Mouse (Mus musculus) monocyte, adult 5-6 weeks (primary cell): Measurements from ENCODE around the gene Ifitm3. TPM values are rescaled to one million over a fixed set of nuclear protein-coding genes. Genes with fewer than 3 reads are reported as not detected.
A peak's percentile ranks its signal among the peaks of the same experiment; 100 is the strongest.
"Not testable (repeated sequence)": the region's sequence is repeated elsewhere in the genome, so short reads cannot be mapped to it uniquely, and the experiment has no call there.

ENCODE experiments used
- ATAC-seq: fragments of 153-309, 156-312 bp; replicated peaks from 2 replicates; pipeline ENCODE4 v1.8.0; 2017; ENCODE audit warnings: mild to moderate bottlenecking; ENCODE audit not compliant: low TSS enrichment, insufficient number of reproducible peaks, severe bottlenecking, poor library complexity, low FRiP score
- total RNA-seq: library from RNA; stranded (forward); fragments of 200-1000, 200-491, 200-594 nt; gene quantifications from 3 replicates; pipeline ENCODE4 v1.2.3, GENCODE M21; 2017

The Ifitm3 gene
- total RNA-seq, 1 experiment from 2014 or later: 711 TPM

- ATAC-seq: no peak
Measured at GRCm38 (mm10) chr7:140973396-140974165, 37.0 kb downstream of the Ifitm3 start.

GRCm38 (mm10) chr7:140971479-140972171 lies 38.9 kb downstream of the Ifitm3 start:
- no peak for ATAC-seq

DNA sequence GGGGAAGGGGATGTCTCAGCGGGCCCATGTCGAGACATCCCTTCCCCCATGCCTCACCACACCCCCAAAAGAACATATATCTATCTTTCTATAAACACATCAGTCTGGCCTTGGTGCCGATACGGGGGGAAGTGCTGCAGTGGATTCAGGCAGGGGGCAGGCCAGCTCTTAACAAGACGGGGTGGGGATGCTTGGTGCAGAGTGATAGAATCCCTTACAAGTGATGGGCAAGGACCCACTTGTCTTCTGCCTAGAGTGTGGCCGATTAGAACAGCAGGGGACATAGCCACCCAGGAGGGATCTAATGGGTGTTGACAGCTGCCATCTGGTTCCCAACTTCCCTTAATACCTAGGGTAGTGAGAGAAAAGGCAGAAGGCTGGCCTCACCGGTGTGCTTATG lies 39.6 kb downstream of the Ifitm3 start:
- ATAC-seq: 0 out of 2 replicates have a peak, but pooled peaks have one; percentile 25

DNA sequence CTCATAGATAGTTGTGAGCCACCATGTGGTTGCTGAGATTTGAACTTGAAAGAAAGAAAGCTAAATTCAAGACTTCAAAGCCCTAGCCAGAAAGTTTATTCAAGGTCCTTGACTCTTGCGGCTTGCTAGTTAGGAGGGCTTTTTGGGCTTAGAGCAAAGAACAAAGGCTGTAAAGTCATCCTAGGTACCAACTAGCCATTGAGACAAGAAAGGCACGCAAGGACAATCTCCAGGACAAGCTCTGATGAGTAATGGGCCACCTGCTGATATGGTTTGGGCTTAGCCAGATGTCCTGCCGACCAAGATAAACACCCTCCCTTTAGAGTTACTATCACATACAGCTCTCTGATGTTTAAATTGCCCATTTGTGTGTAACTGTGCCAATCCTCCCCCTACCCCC lies 41.9 kb downstream of the Ifitm3 start:
- not testable (repeated sequence) for ATAC-seq

GRCm38 (mm10) chr7:140967862-140968591 lies 42.5 kb downstream of the Ifitm3 start:
- ATAC-seq: no peak

GRCm38 (mm10) chr7:140966921-140967320 lies 43.6 kb downstream of the Ifitm3 start, which contains the start of gene Ifitm1:
Ifitm1 (plus strand) TSS chr7:140967221.
- ATAC-seq: no peak

DNA sequence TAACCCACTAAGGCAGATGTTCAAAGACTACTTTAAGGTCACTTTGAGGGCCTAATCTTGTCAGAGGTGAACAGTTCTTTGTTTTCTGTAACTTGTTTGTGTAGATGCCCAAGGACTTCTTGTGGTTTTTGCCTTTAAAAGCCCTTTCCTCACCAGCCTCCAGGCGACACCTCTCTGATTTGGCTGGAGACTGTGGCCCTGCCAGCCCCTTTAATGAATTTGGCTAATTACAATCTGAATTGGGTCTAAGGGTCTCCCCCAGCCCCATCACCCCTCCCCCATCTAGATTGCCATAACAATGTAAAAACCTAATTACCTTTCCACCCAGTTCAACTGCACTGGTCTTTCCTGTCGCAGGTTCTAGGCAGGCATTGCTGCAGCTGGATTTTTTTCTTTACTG lies 47.8 kb downstream of the Ifitm3 start:
- ATAC-seq: no peak

- no peak for ATAC-seq
Measured at GRCm38 (mm10) chr7:140961416-140961815, 49.2 kb downstream of the Ifitm3 start.

DNA sequence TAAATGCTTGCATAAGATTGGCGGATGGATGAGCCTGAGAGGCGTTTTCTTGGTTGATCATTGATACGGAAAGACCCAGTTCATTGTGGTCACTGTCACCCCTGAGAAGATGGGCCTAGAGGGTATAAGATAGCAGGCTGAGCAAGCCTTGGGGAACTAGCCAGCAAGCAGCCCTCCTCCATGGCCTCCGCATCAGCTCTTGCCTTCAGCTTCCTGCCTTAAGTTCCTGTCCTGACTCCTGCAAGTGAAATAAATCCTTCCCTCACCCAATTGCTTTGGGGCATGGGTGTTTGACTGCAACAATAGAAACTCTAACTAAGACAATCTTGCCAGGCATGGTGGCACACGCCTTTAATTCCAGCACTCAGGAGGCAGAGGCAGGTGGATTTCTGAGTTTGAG lies 50.5 kb downstream of the Ifitm3 start:
- no peak for ATAC-seq

Other genes with a start within 250 kb of the Ifitm3 start
- not detected in 3 replicates for gene Cyp2e1, start 247.0 kb downstream of the Ifitm3 start, total RNA-seq
- not detected in 3 replicates for gene Syce1, start 222.9 kb downstream of the Ifitm3 start, total RNA-seq
- gene Zfp941, start 188.6 kb downstream of the Ifitm3 start, total RNA-seq: 0.29 TPM in 1 of 3 replicates, not detected in the others
- gene Urah, start 175.8 kb downstream of the Ifitm3 start, total RNA-seq: not detected in 3 replicates
- not detected in 3 replicates for gene Scgb1c1, start 165.2 kb downstream of the Ifitm3 start, total RNA-seq
- gene Odf3, start 163.0 kb downstream of the Ifitm3 start, total RNA-seq: not detected in 3 replicates
- gene Gm45785, start 154.4 kb downstream of the Ifitm3 start, total RNA-seq: 0.58 to 9.3 TPM in 2 of 3 replicates, not detected in the other
- gene Ric8a, start 153.8 kb downstream of the Ifitm3 start, total RNA-seq: 62.6 to 73.7 TPM (median 72.9 TPM) in 3 replicates
- gene Bet1l, start 153.2 kb downstream of the Ifitm3 start, total RNA-seq: 21.5 to 28.2 TPM (median 25.0 TPM) in 3 replicates
- gene Psmd13, start 128.8 kb downstream of the Ifitm3 start, total RNA-seq: 119 to 165 TPM (median 132 TPM) in 3 replicates
- gene Sirt3, start 128.5 kb downstream of the Ifitm3 start, total RNA-seq: 8.0 to 12.6 TPM (median 12.2 TPM) in 3 replicates
- not detected in 3 replicates for gene Cox8b, start 110.3 kb downstream of the Ifitm3 start, total RNA-seq
- 0.10 TPM in 1 of 3 replicates, not detected in the others for gene Nlrp6, start 89.9 kb downstream of the Ifitm3 start, total RNA-seq
- gene Pgghg, start 69.4 kb downstream of the Ifitm3 start, total RNA-seq: 10.6 to 14.2 TPM (median 13.8 TPM) in 3 replicates
- gene Ifitm5, start 60.5 kb downstream of the Ifitm3 start, total RNA-seq: 2.4 TPM in 1 of 3 replicates, not detected in the others
- gene Gm45717, start 54.8 kb downstream of the Ifitm3 start, total RNA-seq: not detected in 3 replicates
- gene Ifitm2, start 54.8 kb downstream of the Ifitm3 start, total RNA-seq: 203 to 367 TPM (median 305 TPM) in 3 replicates
- 38.2 to 83.6 TPM (median 70.9 TPM) in 3 replicates for gene Ifitm1, start 43.5 kb downstream of the Ifitm3 start, total RNA-seq
- 268 to 573 TPM (median 450 TPM) in 3 replicates for gene Ifitm6, start 7.2 kb upstream of the Ifitm3 start, total RNA-seq
- gene Gm17387, start 18.4 kb upstream of the Ifitm3 start, total RNA-seq: not detected in 3 replicates
- 0.10 TPM in 1 of 3 replicates, not detected in the others for gene B4galnt4, start 50.3 kb upstream of the Ifitm3 start, total RNA-seq
- gene Pkp3, start 67.4 kb upstream of the Ifitm3 start, total RNA-seq: 14.0 to 17.9 TPM (median 14.2 TPM) in 3 replicates
- 9.1 to 25.0 TPM (median 12.5 TPM) in 3 replicates for gene Sigirr, start 89.8 kb upstream of the Ifitm3 start, total RNA-seq
- gene Ano9, start 107.0 kb upstream of the Ifitm3 start, total RNA-seq: not detected in 3 replicates
- 1.4 to 6.9 TPM (median 1.5 TPM) in 3 replicates for gene Ptdss2, start 111.6 kb upstream of the Ifitm3 start, total RNA-seq
- gene Rnh1, start 162.1 kb upstream of the Ifitm3 start, total RNA-seq: 73.1 to 101 TPM (median 77.7 TPM) in 3 replicates
- gene Hras, start 183.2 kb upstream of the Ifitm3 start, total RNA-seq: 22.4 to 25.6 TPM (median 25.2 TPM) in 3 replicates
- gene Lrrc56, start 183.4 kb upstream of the Ifitm3 start, total RNA-seq: 2.1 to 2.8 TPM (median 2.1 TPM) in 3 replicates
- 1.6 TPM in 1 of 3 replicates, not detected in the others for gene Lmntd2, start 203.3 kb upstream of the Ifitm3 start, total RNA-seq
- gene Rassf7, start 205.1 kb upstream of the Ifitm3 start, total RNA-seq: 1.4 to 11.5 TPM (median 1.9 TPM) in 3 replicates
- gene Phrf1, start 218.0 kb upstream of the Ifitm3 start, total RNA-seq: 51.4 to 90.4 TPM (median 72.9 TPM) in 3 replicates